ENCODE assay signal across 8 mouse cellular contexts in genomic region chr6:86820690-86821089, GRCm38 (mm10). TPM values are rescaled to one million over a fixed set of nuclear protein-coding genes. Genes with fewer than 3 reads are reported as not detected.
DNase-seq lines count a peak whose midpoint lies in the region; ATAC-seq and TF ChIP-seq lines count a peak whose summit lies in the region.

No protein-coding gene starts in this region.

- H3K4me2 ChIP-seq in intestine, postnatal 0 days (replicated peaks; ENCODE audit: low read depth), result no peak overlapping the region
- H3K4me2 ChIP-seq in intestine, embryonic 15.5 days (replicated peaks), result no peak overlapping the region

- no peaks in the 10 kb centered on the region for H3K27me3 ChIP-seq in intestine, postnatal 0 days (replicated peaks; ENCODE audit: control insufficient read depth, insufficient read depth, low read length)
- H3K27me3 ChIP-seq in intestine, embryonic 15.5 days (replicated peaks), result peaks cover 4% of the 10 kb centered on the region; the same call in 1 of the 2 replicates

- H3K9ac ChIP-seq in intestine, postnatal 0 days (ENCODE audit: low read depth, low read length), result no peak overlapping the region
- H3K9ac ChIP-seq in intestine, embryonic 15.5 days, result no peak overlapping the region

- ATAC-seq in intestine, postnatal 0 days, result no peak
- ATAC-seq in intestine, embryonic 15.5 days, result no peak

- H3K36me3 ChIP-seq in intestine, postnatal 0 days (ENCODE audit: control insufficient read depth, insufficient read depth), result no peaks in the 10 kb centered on the region
- H3K36me3 ChIP-seq in intestine, embryonic 15.5 days, result no peaks in the 10 kb centered on the region

- no peaks in the 10 kb centered on the region for H3K4me1 ChIP-seq in intestine, postnatal 0 days (replicated peaks; ENCODE audit: control insufficient read depth, insufficient read depth, low read length)
- 0 out of 2 replicates have a peak, but pooled peaks cover 5% of the 10 kb centered on the region for H3K4me1 ChIP-seq in intestine, embryonic 15.5 days (replicated peaks)

- DNase-seq in ES-CJ7 (ENCODE audit: low read depth, low spot score), result peak; percentile 75
- peak; percentile 33 to 34 for DNase-seq in cerebellum, postnatal 25 days
- peak; percentile 39 for DNase-seq in retina, postnatal 1 day
- no peak for DNase-seq in urinary bladder, adult 18-20 months (ENCODE audit: low spot score in 2 of 2)
- DNase-seq in layer of hippocampus, adult 9-11 months, result no peak
- no peak for DNase-seq in spleen, postnatal 14 days (ENCODE audit: low spot score in 2 of 2)

- no peaks in the 10 kb centered on the region for H3K9me3 ChIP-seq in intestine, postnatal 0 days (ENCODE audit: control insufficient read depth)
- H3K9me3 ChIP-seq in intestine, embryonic 15.5 days, result no peaks in the 10 kb centered on the region

- peak; percentile 73 for TF ChIP-seq CTCF in intestine, postnatal 0 days (IDR thresholded peaks at IDR 0.05; ENCODE audit: low read depth)

- WGBS in intestine, postnatal 0 days, result 71% methylated on average over 7 of the region's 7 CpGs
- 66% methylated on average over 7 of the region's 7 CpGs for WGBS in intestine, embryonic 15.5 days

- H3K4me3 ChIP-seq in intestine, postnatal 0 days (ENCODE audit: low read depth, low read length), result no peak overlapping the region
- no peak overlapping the region for H3K4me3 ChIP-seq in intestine, embryonic 15.5 days (replicated peaks)

- no peak overlapping the region for H3K27ac ChIP-seq in intestine, postnatal 0 days (ENCODE audit: low read depth, low read length)
- H3K27ac ChIP-seq in intestine, embryonic 15.5 days, result no peak overlapping the region

RNA-seq across cellular contexts. Expression of gene Anxa4, which starts 27.3 kb away (rescaled TPM):
- 541 and 578 TPM in 2 replicates for polyA plus RNA-seq in intestine, postnatal 0 days (2015; fragmentation: Nextera tagmentation; extraction: Ambion mirVana)
- 345 and 376 TPM in 2 replicates for polyA plus RNA-seq in intestine, embryonic 15.5 days (2015; fragmentation: Nextera tagmentation; extraction: Ambion mirVana)

RNA-seq across cellular contexts. Expression of gene Aak1, which starts 28.6 kb away (rescaled TPM):
- polyA plus RNA-seq in intestine, postnatal 0 days (2015; fragmentation: Nextera tagmentation; extraction: Ambion mirVana), result 5.7 and 7.2 TPM in 2 replicates
- 13.7 and 14.8 TPM in 2 replicates for polyA plus RNA-seq in intestine, embryonic 15.5 days (2015; fragmentation: Nextera tagmentation; extraction: Ambion mirVana)

Comparison
In these comparisons a context has a peak if more than half of its experiments do, and no peak if none do; other contexts are left out.
1. DNase-seq: peak in ES-CJ7 (single experiment), cerebellum, postnatal 25 days (2 of 2) and retina, postnatal 1 day (single experiment); none in urinary bladder, adult 18-20 months (0 of 2), layer of hippocampus, adult 9-11 months (single experiment) and spleen, postnatal 14 days (0 of 2).